Mouse (Mus musculus): ENCODE measurements at regions not wholly inside any gene's neighbourhood (a gene's known extent, or its start where the extent isn't known, plus 50 kb on each side); places are given as distances from the start of the nearest gene placed in this dataset.

DNA sequence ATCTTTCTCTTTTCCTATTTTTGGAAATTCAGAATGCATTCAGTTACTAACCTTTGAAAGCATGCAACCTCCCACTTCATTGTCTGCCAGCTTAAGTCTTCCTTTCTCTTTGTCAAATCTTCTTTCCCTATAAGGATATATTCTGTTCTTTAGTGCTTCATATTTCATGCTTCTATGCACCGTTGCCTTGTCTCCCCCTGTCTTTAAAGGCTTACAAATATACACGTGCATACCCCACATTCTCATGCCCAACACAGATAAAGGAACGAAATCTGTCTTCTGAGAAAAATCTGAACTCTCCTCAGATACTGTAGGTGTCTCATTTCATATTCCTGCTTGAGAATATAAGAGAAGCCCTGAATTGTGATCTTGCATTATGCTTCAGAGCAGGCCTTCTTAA is 167.9 kb upstream of the Dph6 start:
- TF ChIP-seq CTCF (IDR thresholded peaks at IDR 0.05; ENCODE audit: low read depth), result no peak
- ATAC-seq, result peak; percentile 80
- 63% methylated on average over 3 of the region's 3 CpGs for WGBS
- Histone ChIP-seq H3K27ac (ENCODE audit: low read depth, low read length) (peak overlapping the region; percentile 1), H3K4me2 (ENCODE audit: low read depth) (no peak overlapping the region), H3K9ac (no peak overlapping the region), H3K36me3 (ENCODE audit: insufficient read depth) (no peaks in the 10 kb centered on the region), H3K4me1 (ENCODE audit: insufficient read depth) (no peaks in the 10 kb centered on the region), H3K27me3 (ENCODE audit: insufficient read depth, low read length) (no peaks in the 10 kb centered on the region), H3K9me3 (ENCODE audit: low read length) (no peaks in the 10 kb centered on the region), H3K4me3 (ENCODE audit: low read depth, low read length) (no peak overlapping the region)
- DNase-seq, result no peak

DNA sequence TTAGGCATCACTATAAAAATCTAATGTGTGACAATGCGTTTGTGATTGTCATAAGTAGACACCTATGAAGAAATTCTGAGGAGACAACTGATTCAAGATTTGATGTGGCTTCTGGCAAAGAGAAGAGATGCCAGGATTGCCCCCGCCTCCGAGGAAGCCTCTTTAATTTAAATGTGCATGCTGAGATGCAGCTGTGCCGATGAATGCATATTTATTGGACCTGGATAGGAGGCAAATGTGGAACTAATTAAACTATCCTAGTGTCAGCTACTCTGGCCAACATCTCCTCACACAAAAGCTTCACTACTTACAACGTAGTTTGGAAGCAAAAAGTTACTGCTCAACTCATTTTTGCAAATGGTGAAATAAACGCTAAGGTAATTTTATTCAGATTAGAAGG is 173.4 kb upstream of the Dph6 start:
- Histone ChIP-seq H3K27me3 (ENCODE audit: insufficient read depth, low read length) (no peaks in the 10 kb centered on the region), H3K36me3 (ENCODE audit: insufficient read depth) (no peaks in the 10 kb centered on the region), H3K4me1 (ENCODE audit: insufficient read depth) (no peaks in the 10 kb centered on the region), H3K9ac (no peak overlapping the region), H3K9me3 (ENCODE audit: low read length) (no peaks in the 10 kb centered on the region), H3K4me2 (ENCODE audit: low read depth) (no peak overlapping the region), H3K27ac (ENCODE audit: low read depth, low read length) (no peak overlapping the region), H3K4me3 (ENCODE audit: low read depth, low read length) (no peak overlapping the region)
- DNase-seq, result no peak
- WGBS, result 48% methylated on average over 6 of the region's 6 CpGs
- TF ChIP-seq CTCF (IDR thresholded peaks at IDR 0.05; ENCODE audit: low read depth), result no peak
- no peak for ATAC-seq

DNA sequence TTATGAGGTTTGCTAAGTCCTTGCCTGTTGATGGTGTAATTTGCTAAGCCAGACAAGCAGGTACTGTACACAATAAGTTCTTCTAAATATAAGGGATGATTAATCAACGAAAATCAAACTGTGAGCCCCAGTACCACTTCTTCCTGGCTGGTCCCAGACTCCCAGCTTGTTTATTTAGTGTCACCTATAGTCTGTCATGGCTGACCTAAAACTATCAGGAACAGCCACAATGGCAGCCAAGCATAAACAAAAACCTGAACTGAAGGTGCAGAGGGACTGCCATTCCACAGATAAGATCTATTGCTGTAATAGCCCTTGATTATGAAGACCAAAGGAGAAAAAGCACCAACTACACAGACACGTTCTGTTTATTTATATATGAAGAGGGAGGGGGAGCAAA is 180.9 kb upstream of the Dph6 start:
- Histone ChIP-seq H3K9me3 (ENCODE audit: low read length) (no peaks in the 10 kb centered on the region), H3K4me1 (ENCODE audit: insufficient read depth) (no peaks in the 10 kb centered on the region), H3K4me2 (ENCODE audit: low read depth) (no peak overlapping the region), H3K9ac (no peak overlapping the region), H3K36me3 (ENCODE audit: insufficient read depth) (no peaks in the 10 kb centered on the region), H3K4me3 (ENCODE audit: low read depth, low read length) (no peak overlapping the region), H3K27ac (ENCODE audit: low read depth, low read length) (no peak overlapping the region), H3K27me3 (ENCODE audit: insufficient read depth, low read length) (no peaks in the 10 kb centered on the region)
- ATAC-seq (no peak), DNase-seq (no peak)
- no peak for TF ChIP-seq CTCF (IDR thresholded peaks at IDR 0.05; ENCODE audit: low read depth)
- WGBS, result 50% methylated on average over 2 of the region's 2 CpGs

- ATAC-seq, result peak; percentile 69; the same call in 1 of the 2 replicates
- DNase-seq, result no peak
Measured at GRCm38 (mm10) chr2:114843696-114844388, 189.1 kb upstream of the Dph6 start.

DNA sequence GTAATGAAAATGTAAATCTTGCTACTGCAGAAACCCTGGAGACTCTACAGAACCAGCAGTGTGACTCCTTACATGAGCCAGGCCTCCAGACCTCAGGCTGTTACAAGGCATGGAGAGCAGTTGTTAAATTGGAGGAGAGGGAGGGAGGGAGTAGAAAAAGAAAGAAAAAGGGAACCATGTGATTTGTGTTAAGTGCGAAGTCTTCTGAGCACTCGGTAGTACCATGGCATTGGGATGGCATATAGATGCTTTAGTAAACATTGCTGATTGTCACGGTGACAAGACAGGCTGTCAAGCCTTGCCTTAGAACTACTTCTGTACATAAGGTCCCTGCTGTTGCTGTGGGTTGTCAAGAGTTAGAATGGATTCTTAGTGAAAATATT is 189.6 kb upstream of the Dph6 start:
- Histone ChIP-seq H3K9ac (no peak overlapping the region), H3K4me2 (ENCODE audit: low read depth) (no peak overlapping the region), H3K4me3 (ENCODE audit: low read depth, low read length) (no peak overlapping the region), H3K27ac (ENCODE audit: low read depth, low read length) (no peak overlapping the region), H3K9me3 (ENCODE audit: low read length) (no peaks in the 10 kb centered on the region), H3K36me3 (ENCODE audit: insufficient read depth) (no peaks in the 10 kb centered on the region), H3K4me1 (ENCODE audit: insufficient read depth) (no peaks in the 10 kb centered on the region), H3K27me3 (ENCODE audit: insufficient read depth, low read length) (no peaks in the 10 kb centered on the region)
- no peak for TF ChIP-seq CTCF (IDR thresholded peaks at IDR 0.05; ENCODE audit: low read depth)
- peak; percentile 80 for ATAC-seq
- no peak for DNase-seq
- WGBS, result 68% methylated on average over 3 of the region's 3 CpGs

More at GRCm38 (mm10) chr2:114843696-114844388, 189.1 kb upstream of the Dph6 start:
- Histone ChIP-seq H3K27me3 (ENCODE audit: insufficient read depth, low read length) (no peaks in the 10 kb centered on the region), H3K4me1 (ENCODE audit: insufficient read depth) (no peaks in the 10 kb centered on the region), H3K9me3 (ENCODE audit: low read length) (no peaks in the 10 kb centered on the region), H3K4me3 (ENCODE audit: low read depth, low read length) (no peak overlapping the region), H3K36me3 (ENCODE audit: insufficient read depth) (no peaks in the 10 kb centered on the region), H3K27ac (ENCODE audit: low read depth, low read length) (no peak overlapping the region), H3K4me2 (ENCODE audit: low read depth) (no peak overlapping the region), H3K9ac (no peak overlapping the region)
- WGBS, result 67% methylated on average over 9 of the region's 9 CpGs
- no peak for TF ChIP-seq CTCF (IDR thresholded peaks at IDR 0.05; ENCODE audit: low read depth)

GRCm38 (mm10) chr2:114848439-114848838 is 193.7 kb upstream of the Dph6 start:
- WGBS, result 88% methylated on average over 5 of the region's 5 CpGs
- ATAC-seq, result no peak
- no peak for DNase-seq

DNA sequence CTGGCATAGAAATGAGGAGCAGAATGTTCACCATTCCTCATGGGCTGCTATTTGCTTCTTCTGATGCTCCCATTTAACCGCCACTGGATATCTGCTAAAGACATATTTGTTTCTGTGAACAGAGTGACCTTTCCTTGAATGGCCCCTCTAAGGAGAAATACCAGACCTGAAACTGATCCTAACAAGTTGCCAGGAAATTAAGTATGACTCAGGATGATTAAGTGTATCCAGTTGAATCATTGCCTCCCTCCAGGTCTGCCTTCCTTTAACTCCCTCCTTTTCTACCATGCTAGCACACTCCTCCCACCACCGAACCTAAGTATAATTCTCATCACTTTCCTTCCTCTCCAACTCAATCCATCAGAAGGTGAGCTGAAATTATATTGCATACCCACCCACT is 194.2 kb upstream of the Dph6 start:
- 94% methylated on average over 2 of the region's 2 CpGs for WGBS
- Histone ChIP-seq H3K4me1 (ENCODE audit: insufficient read depth) (no peaks in the 10 kb centered on the region), H3K27ac (ENCODE audit: low read depth, low read length) (no peak overlapping the region), H3K4me2 (ENCODE audit: low read depth) (no peak overlapping the region), H3K27me3 (ENCODE audit: insufficient read depth, low read length) (no peaks in the 10 kb centered on the region), H3K9me3 (ENCODE audit: low read length) (no peaks in the 10 kb centered on the region), H3K9ac (no peak overlapping the region), H3K4me3 (ENCODE audit: low read depth, low read length) (no peak overlapping the region), H3K36me3 (ENCODE audit: insufficient read depth) (no peaks in the 10 kb centered on the region)
- DNase-seq (no peak), ATAC-seq (no peak)
- TF ChIP-seq CTCF (IDR thresholded peaks at IDR 0.05; ENCODE audit: low read depth), result no peak

More at GRCm38 (mm10) chr2:114848439-114848838, 193.7 kb upstream of the Dph6 start:
- Histone ChIP-seq H3K4me1 (ENCODE audit: insufficient read depth) (no peaks in the 10 kb centered on the region), H3K27me3 (ENCODE audit: insufficient read depth, low read length) (no peaks in the 10 kb centered on the region), H3K4me2 (ENCODE audit: low read depth) (no peak overlapping the region), H3K27ac (ENCODE audit: low read depth, low read length) (no peak overlapping the region), H3K9ac (no peak overlapping the region), H3K36me3 (ENCODE audit: insufficient read depth) (no peaks in the 10 kb centered on the region), H3K9me3 (ENCODE audit: low read length) (no peaks in the 10 kb centered on the region), H3K4me3 (ENCODE audit: low read depth, low read length) (no peak overlapping the region)
- TF ChIP-seq CTCF (IDR thresholded peaks at IDR 0.05; ENCODE audit: low read depth), result no peak

Measured in forebrain, postnatal 0 days (tissue).